Mouse (Mus musculus) MEL (cell line): ENCODE results near the gene Spata9. TPM values are rescaled to one million over a fixed set of nuclear protein-coding genes. Genes with fewer than 3 reads are reported as not detected.

Experiments
- polyA plus RNA-seq, 2 experiments: library from polyadenylated mRNA; stranded (reverse) in 1 of 2; unstranded in 1 of 2; fragments of >175 nt in 1 of 2; fragments of >200 nt in 1 of 2; gene quantifications; 2 replicates each; pipeline versions ENCODE4 v1.2.1 to v1.2.4; 2012; ENCODE audit warnings: low replicate concordance in 2 of 2, low read depth in 1 of 2; ENCODE audit not compliant: insufficient read length in 2 of 2, insufficient read depth in 1 of 2, missing spikeins in 1 of 2
- total RNA-seq: library from RNA; depleted of rRNA; stranded (reverse); fragments of 300-350 nt; gene quantifications from 2 replicates; pipeline ENCODE4 v1.2.3, GENCODE M21; 2012; rRNA removed

Gene Spata9
- total and polyA plus RNA-seq, 3 experiments, result 0.78 TPM; not detected in 2

Other genes starting within 250 kb of the Spata9 start
- 9.2 and 12.7 TPM in 2 replicates for gene Glrx, start 127.3 kb upstream of the Spata9 start, total RNA-seq
- 10 to 100 TPM in 1 of 2 experiments, not detected in 1; 20.2 TPM for gene Glrx, start 127.3 kb upstream of the Spata9 start, polyA plus RNA-seq
- not detected in 2 replicates for gene Rhobtb3, start 23.2 kb upstream of the Spata9 start, total RNA-seq
- not detected for gene Rhobtb3, start 23.2 kb upstream of the Spata9 start, polyA plus RNA-seq
- 72.1 and 82.0 TPM in 2 replicates for gene Rfesd, start 51.6 kb downstream of the Spata9 start, total RNA-seq
- 10 to 100 TPM in 1 of 2 experiments, not detected in 1; 38.3 TPM for gene Rfesd, start 51.6 kb downstream of the Spata9 start, polyA plus RNA-seq
- not detected in 2 replicates for gene Gpr150, start 89.8 kb downstream of the Spata9 start, total RNA-seq
- gene Gpr150, start 89.8 kb downstream of the Spata9 start, polyA plus RNA-seq, result not detected
- 3.3 and 4.3 TPM in 2 replicates for gene Arsk, start 131.5 kb downstream of the Spata9 start, total RNA-seq
- gene Arsk, start 131.5 kb downstream of the Spata9 start, polyA plus RNA-seq, result 1 to 10 TPM in 1 of 2 experiments, not detected in 1; 2.7 TPM
- 20.3 and 22.2 TPM in 2 replicates for gene Ttc37, start 131.6 kb downstream of the Spata9 start, total RNA-seq
- 100 to 1,000 TPM in 1 of 2 experiments, 10 to 100 TPM in 1; 16.8 to 116 TPM for gene Ttc37, start 131.6 kb downstream of the Spata9 start, polyA plus RNA-seq